Mouse (Mus musculus): ENCODE results near the gene Smagp. TPM values are rescaled to one million over a fixed set of nuclear protein-coding genes. Genes with fewer than 3 reads are reported as not detected.
"Not testable (repeated sequence)": the region's sequence is repeated elsewhere in the genome, so short reads cannot be mapped to it uniquely, and the experiment has no call there.

The Smagp gene
- polyA plus RNA-seq, 1 experiment from 2014 or later = 3.6 TPM

- H3K27me3 ChIP-seq (ENCODE audit: control insufficient read depth, insufficient read depth, low read length) = no peaks in the 10 kb centered on the region
- no peak overlapping the region for H3K9ac ChIP-seq (replicated peaks; ENCODE audit: low read length)
- H3K36me3 ChIP-seq (ENCODE audit: control insufficient read depth, insufficient read depth, low read length) = no peaks in the 10 kb centered on the region
- H3K4me1 ChIP-seq (ENCODE audit: control insufficient read depth, insufficient read depth, low read length) = no peaks in the 10 kb centered on the region
- no peak for DNase-seq
- no peak overlapping the region for H3K27ac ChIP-seq (replicated peaks; ENCODE audit: low read depth, low read length)
- no peak overlapping the region for H3K4me2 ChIP-seq (ENCODE audit: low read length)
- no peak overlapping the region for H3K4me3 ChIP-seq (replicated peaks; ENCODE audit: low read depth, low read length)
- H3K9me3 ChIP-seq (ENCODE audit: control insufficient read depth, low read length) = no peaks in the 10 kb centered on the region
- 22% methylated on average over 10 of the region's 10 CpGs for WGBS
- ATAC-seq (ENCODE audit: low FRiP score, low TSS enrichment) = no peak
These were observed 9.5 kb downstream of the Smagp start for GRCm38 (mm10) chr15:100627287-100627686.

GRCm38 (mm10) chr15:100624435-100624834 lies 12.3 kb downstream of the Smagp start:
- ATAC-seq (ENCODE audit: low FRiP score, low TSS enrichment) = no peak

GRCm38 (mm10) chr15:100623754-100624153 lies 13.0 kb downstream of the Smagp start:
- no peak overlapping the region for H3K4me3 ChIP-seq (replicated peaks; ENCODE audit: low read depth, low read length)
- no peak for ATAC-seq (ENCODE audit: low FRiP score, low TSS enrichment)
- no peak overlapping the region for H3K9ac ChIP-seq (replicated peaks; ENCODE audit: low read length)
- H3K36me3 ChIP-seq (ENCODE audit: control insufficient read depth, insufficient read depth, low read length) = peaks cover 22% of the 10 kb centered on the region
- no peak for DNase-seq
- H3K9me3 ChIP-seq (ENCODE audit: control insufficient read depth, low read length) = no peaks in the 10 kb centered on the region
- H3K27me3 ChIP-seq (ENCODE audit: control insufficient read depth, insufficient read depth, low read length) = no peaks in the 10 kb centered on the region
- H3K4me2 ChIP-seq (ENCODE audit: low read length) = no peak overlapping the region
- no peaks in the 10 kb centered on the region for H3K4me1 ChIP-seq (ENCODE audit: control insufficient read depth, insufficient read depth, low read length)
- no peak overlapping the region for H3K27ac ChIP-seq (replicated peaks; ENCODE audit: low read depth, low read length)
- WGBS = 88% methylated on average over 9 of the region's 9 CpGs

More at GRCm38 (mm10) chr15:100624435-100624834, 12.3 kb downstream of the Smagp start:
- Histone ChIP-seq H3K27me3 (ENCODE audit: control insufficient read depth, insufficient read depth, low read length) (no peaks in the 10 kb centered on the region), H3K4me2 (ENCODE audit: low read length) (no peak overlapping the region), H3K27ac (replicated peaks; ENCODE audit: low read depth, low read length) (no peak overlapping the region), H3K4me1 (ENCODE audit: control insufficient read depth, insufficient read depth, low read length) (no peaks in the 10 kb centered on the region), H3K4me3 (replicated peaks; ENCODE audit: low read depth, low read length) (no peak overlapping the region), H3K36me3 (ENCODE audit: control insufficient read depth, insufficient read depth, low read length) (peaks cover 15% of the 10 kb centered on the region), H3K9ac (replicated peaks; ENCODE audit: low read length) (no peak overlapping the region), H3K9me3 (ENCODE audit: control insufficient read depth, low read length) (no peaks in the 10 kb centered on the region)
- DNase-seq = no peak
- 86% methylated on average over 3 of the region's 3 CpGs for WGBS

GRCm38 (mm10) chr15:100622164-100622563 lies 14.6 kb downstream of the Smagp start:
- Histone ChIP-seq H3K27me3 (ENCODE audit: control insufficient read depth, insufficient read depth, low read length) (no peaks in the 10 kb centered on the region), H3K4me2 (ENCODE audit: low read length) (no peak overlapping the region), H3K36me3 (ENCODE audit: control insufficient read depth, insufficient read depth, low read length) (peaks cover 32% of the 10 kb centered on the region), H3K9me3 (ENCODE audit: control insufficient read depth, low read length) (no peaks in the 10 kb centered on the region), H3K4me3 (replicated peaks; ENCODE audit: low read depth, low read length) (no peak overlapping the region), H3K9ac (replicated peaks; ENCODE audit: low read length) (no peak overlapping the region), H3K4me1 (ENCODE audit: control insufficient read depth, insufficient read depth, low read length) (no peaks in the 10 kb centered on the region), H3K27ac (replicated peaks; ENCODE audit: low read depth, low read length) (no peak overlapping the region)
- DNase-seq = no peak
- 90% methylated on average over 7 of the region's 7 CpGs for WGBS
- no peak for ATAC-seq (ENCODE audit: low FRiP score, low TSS enrichment)

GRCm38 (mm10) chr15:100621671-100622070 lies 15.1 kb downstream of the Smagp start:
- not testable (repeated sequence) for ATAC-seq (ENCODE audit: low FRiP score, low TSS enrichment); DNase-seq; H3K27me3 ChIP-seq (ENCODE audit: control insufficient read depth, insufficient read depth, low read length); H3K9ac ChIP-seq (replicated peaks; ENCODE audit: low read length); H3K4me1 ChIP-seq (ENCODE audit: control insufficient read depth, insufficient read depth, low read length); H3K4me2 ChIP-seq (ENCODE audit: low read length); H3K27ac ChIP-seq (replicated peaks; ENCODE audit: low read depth, low read length); H3K4me3 ChIP-seq (replicated peaks; ENCODE audit: low read depth, low read length); H3K9me3 ChIP-seq (ENCODE audit: control insufficient read depth, low read length)
- peaks cover 32% of the 10 kb centered on the region for H3K36me3 ChIP-seq (ENCODE audit: control insufficient read depth, insufficient read depth, low read length)
- 78% methylated on average over 9 of the region's 9 CpGs for WGBS

- DNase-seq (no peak), ATAC-seq (ENCODE audit: low FRiP score, low TSS enrichment) (no peak)
- Histone ChIP-seq H3K9ac (replicated peaks; ENCODE audit: low read length) (no peak overlapping the region), H3K4me1 (ENCODE audit: control insufficient read depth, insufficient read depth, low read length) (peaks cover 13% of the 10 kb centered on the region), H3K4me3 (replicated peaks; ENCODE audit: low read depth, low read length) (no peak overlapping the region), H3K9me3 (ENCODE audit: control insufficient read depth, low read length) (no peaks in the 10 kb centered on the region), H3K36me3 (ENCODE audit: control insufficient read depth, insufficient read depth, low read length) (peaks cover 32% of the 10 kb centered on the region), H3K27me3 (ENCODE audit: control insufficient read depth, insufficient read depth, low read length) (no peaks in the 10 kb centered on the region), H3K4me2 (ENCODE audit: low read length) (no peak overlapping the region), H3K27ac (replicated peaks; ENCODE audit: low read depth, low read length) (no peak overlapping the region)
- 89% methylated on average over 7 of the region's 7 CpGs for WGBS
These were observed 17.5 kb downstream of the Smagp start for GRCm38 (mm10) chr15:100619200-100619599.

- 1% methylated on average over 19 of the region's 19 CpGs for WGBS
- ATAC-seq (ENCODE audit: low FRiP score, low TSS enrichment) (peak; percentile 15), DNase-seq (no peak)
These were observed 20.5 kb downstream of the Smagp start for GRCm38 (mm10) chr15:100616221-100616620.

GRCm38 (mm10) chr15:100615825-100616220 lies 20.9 kb downstream of the Smagp start:
- Histone ChIP-seq H3K9me3 (ENCODE audit: control insufficient read depth, low read length) (no peaks in the 10 kb centered on the region), H3K4me2 (ENCODE audit: low read length) (peak overlapping the region; percentile 87), H3K36me3 (ENCODE audit: control insufficient read depth, insufficient read depth, low read length) (peaks cover 30% of the 10 kb centered on the region), H3K4me3 (replicated peaks; ENCODE audit: low read depth, low read length) (peak overlapping the region; percentile 93), H3K4me1 (ENCODE audit: control insufficient read depth, insufficient read depth, low read length) (peaks cover 18% of the 10 kb centered on the region), H3K9ac (replicated peaks; ENCODE audit: low read length) (peak overlapping the region; percentile 80), H3K27me3 (ENCODE audit: control insufficient read depth, insufficient read depth, low read length) (no peaks in the 10 kb centered on the region), H3K27ac (replicated peaks; ENCODE audit: low read depth, low read length) (peak overlapping the region; percentile 97)
- peak; percentile 96 for DNase-seq
- 1% methylated on average over 43 of the region's 43 CpGs for WGBS
- ATAC-seq (ENCODE audit: low FRiP score, low TSS enrichment) = peak; percentile 87

More at GRCm38 (mm10) chr15:100616221-100616620, 20.5 kb downstream of the Smagp start:
- H3K9me3 ChIP-seq (ENCODE audit: control insufficient read depth, low read length) = no peaks in the 10 kb centered on the region
- H3K27me3 ChIP-seq (ENCODE audit: control insufficient read depth, insufficient read depth, low read length) = no peaks in the 10 kb centered on the region
- peaks cover 18% of the 10 kb centered on the region for H3K4me1 ChIP-seq (ENCODE audit: control insufficient read depth, insufficient read depth, low read length)
- peak overlapping the region; percentile 80 for H3K9ac ChIP-seq (replicated peaks; ENCODE audit: low read length)
- H3K27ac ChIP-seq (replicated peaks; ENCODE audit: low read depth, low read length) = peak overlapping the region; percentile 97
- H3K4me3 ChIP-seq (replicated peaks; ENCODE audit: low read depth, low read length) = peak overlapping the region; percentile 93
- H3K36me3 ChIP-seq (ENCODE audit: control insufficient read depth, insufficient read depth, low read length) = peaks cover 32% of the 10 kb centered on the region
- H3K4me2 ChIP-seq (ENCODE audit: low read length) = peak overlapping the region; percentile 87

GRCm38 (mm10) chr15:100614996-100615824 lies 21.5 kb downstream of the Smagp start, which contains the start of gene Dazap2:
TSS of gene Dazap2 (plus strand) at chr15:100615349.
- Histone ChIP-seq H3K4me1 (ENCODE audit: control insufficient read depth, insufficient read depth, low read length) (peaks cover 18% of the 10 kb centered on the region), H3K36me3 (ENCODE audit: control insufficient read depth, insufficient read depth, low read length) (peaks cover 24% of the 10 kb centered on the region), H3K27me3 (ENCODE audit: control insufficient read depth, insufficient read depth, low read length) (no peaks in the 10 kb centered on the region), H3K27ac (replicated peaks; ENCODE audit: low read depth, low read length) (peak within 1 kb of the TSS; percentile 97), H3K4me3 (replicated peaks; ENCODE audit: low read depth, low read length) (peak within 1 kb of the TSS; percentile 93), H3K4me2 (ENCODE audit: low read length) (peak within 1 kb of the TSS; percentile 87), H3K9ac (replicated peaks; ENCODE audit: low read length) (peak within 1 kb of the TSS; percentile 80), H3K9me3 (ENCODE audit: control insufficient read depth, low read length) (no peaks in the 10 kb centered on the region)
- peak; percentile 98 for DNase-seq
- WGBS = 1% methylated on average over 88 of the region's 99 CpGs
- ATAC-seq (ENCODE audit: low FRiP score, low TSS enrichment) = peak; percentile 90

Measured in midbrain, embryonic 14.5 days (tissue).